Mouse (Mus musculus) embryonic facial prominence, embryonic 15.5 days (tissue): ENCODE measurements around the gene Fxr2. TPM values are rescaled to one million over a fixed set of nuclear protein-coding genes. Genes with fewer than 3 reads are reported as not detected.
"Not testable (repeated sequence)": the region's sequence is repeated elsewhere in the genome, so short reads cannot be mapped to it uniquely, and the experiment has no call there.

Experiments used
- ATAC-seq: fragments of 200-750 bp; cut with Nextera tagmentation; 2 replicates; pipeline ENCODE4 v1.8.0; 2017; ENCODE audit warnings: low read depth, moderate TSS enrichment; ENCODE audit not compliant: insufficient number of reproducible peaks, low FRiP score, low TSS enrichment
- H3K27ac ChIP-seq: fragments of 300-500 bp; sonication (generic); replicated peaks from 2 replicates; pipeline ENCODE4 v1.5.1; 2015; ENCODE audit warnings: mild to moderate bottlenecking, inconsistent platforms
- H3K27me3 ChIP-seq: fragments of 300-500 bp; sonication (generic); 2 replicates; pipeline ENCODE4 v1.6.1; 2015; ENCODE audit warnings: inconsistent platforms
- H3K36me3 ChIP-seq: fragments of 300-500 bp; sonication (generic); 2 replicates; pipeline ENCODE4 v1.6.1; 2015; ENCODE audit warnings: mild to moderate bottlenecking, inconsistent platforms
- H3K4me1 ChIP-seq: fragments of 300-500 bp; sonication (generic); 2 replicates; pipeline ENCODE4 v1.6.1; 2015; ENCODE audit warnings: inconsistent platforms
- H3K4me2 ChIP-seq: fragments of 300-500 bp; sonication (generic); replicated peaks from 2 replicates; pipeline ENCODE4 v1.6.1; 2015; ENCODE audit warnings: mild to moderate bottlenecking, inconsistent platforms
- H3K4me3 ChIP-seq: fragments of 300-500 bp; sonication (generic); replicated peaks from 2 replicates; pipeline ENCODE4 v1.5.1; 2015; ENCODE audit warnings: mild to moderate bottlenecking, inconsistent platforms
- H3K9ac ChIP-seq: fragments of 300-500 bp; sonication (generic); 2 replicates; pipeline ENCODE4 v1.6.1; 2015; ENCODE audit warnings: inconsistent platforms
- H3K9me3 ChIP-seq: fragments of 300-500 bp; sonication (generic); replicated peaks from 2 replicates; pipeline ENCODE4 v1.6.1; 2016; ENCODE audit warnings: inconsistent platforms
- WGBS: fragments of 180-500 bp; shearing (Covaris S2); methylation state at CpG from one replicate; pipeline ENCODE4 v1.1.7; 2015; 5-methylcytosine and 5-hydroxymethylcytosine counted together
- polyA plus RNA-seq: library from polyadenylated mRNA; unstranded; fragments of >200 nt; fragmentation: Nextera tagmentation; extraction: Ambion mirVana; gene quantifications from 2 replicates; pipeline ENCODE4 v1.2.1, GENCODE M21; 2015

Fxr2 gene
- polyA plus RNA-seq, 1 experiment from 2014 or later, result 33.4 TPM

DNA sequence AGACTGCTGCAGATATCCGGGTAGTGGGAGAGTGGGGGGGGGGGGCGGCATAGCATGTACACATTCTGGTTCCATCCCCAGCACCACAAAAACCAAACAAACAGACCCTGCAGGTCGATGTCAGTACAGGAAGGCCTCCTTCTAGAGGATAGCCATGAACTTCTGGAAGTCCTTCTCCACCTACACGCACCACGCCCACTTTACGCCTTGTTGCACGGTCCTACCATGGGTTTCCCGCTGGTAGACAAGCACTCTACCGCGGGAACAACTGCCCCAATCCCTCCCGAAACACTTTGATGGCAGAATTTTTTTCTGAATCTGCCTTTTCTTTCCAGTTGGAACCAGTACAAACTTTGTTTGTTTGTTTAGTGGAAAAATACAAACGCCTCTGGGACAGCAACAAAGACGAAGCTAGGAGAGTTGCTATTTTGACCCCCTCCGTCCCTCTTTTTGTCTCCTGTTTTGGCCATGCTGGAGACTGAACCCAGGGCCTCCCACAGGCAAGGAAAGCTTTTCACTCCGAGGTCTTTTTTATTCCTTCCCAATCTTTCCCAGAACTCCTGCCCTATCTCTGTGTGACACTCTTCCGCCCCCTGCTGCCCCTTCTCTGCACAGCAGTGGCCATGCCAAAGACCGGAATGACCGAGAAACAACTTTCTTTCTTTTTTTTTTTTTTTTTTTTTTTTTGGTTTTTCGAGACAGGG, 19.1 kb upstream of the Fxr2 start:
- H3K27ac ChIP-seq, result no peak overlapping the region
- peak overlapping the region; percentile 8; the same call in 1 of the 2 replicates for H3K4me3 ChIP-seq
- no peaks in the 10 kb centered on the region for H3K9me3 ChIP-seq
- peaks cover 7% of the 10 kb centered on the region for H3K4me1 ChIP-seq
- H3K27me3 ChIP-seq, result no peaks in the 10 kb centered on the region; the same call in 1 of the 2 replicates
- H3K9ac ChIP-seq, result no peak overlapping the region
- H3K36me3 ChIP-seq, result no peaks in the 10 kb centered on the region
- ATAC-seq, result no peak
- peak overlapping the region; percentile 27 for H3K4me2 ChIP-seq
- WGBS, result 13% methylated on average over 19 of the region's 19 CpGs

DNA sequence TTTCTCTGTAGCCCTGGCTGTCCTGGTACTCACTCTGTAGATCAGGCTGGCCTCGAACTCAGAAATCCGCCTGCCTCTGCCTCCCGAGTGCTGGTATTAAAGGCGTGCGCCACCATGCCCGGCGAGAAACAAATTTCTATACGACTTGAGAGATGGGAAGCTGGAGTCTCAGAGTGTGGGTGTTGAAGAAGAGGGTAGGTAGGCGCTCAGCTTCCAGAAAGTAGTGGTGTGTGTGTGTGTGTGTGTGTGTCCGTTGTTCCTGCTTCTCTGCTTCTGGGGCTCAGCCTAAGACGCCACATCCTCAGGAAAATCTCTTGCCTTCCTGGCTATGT, 18.6 kb upstream of the Fxr2 start:
- H3K36me3 ChIP-seq, H3K9me3 ChIP-seq, H3K27ac ChIP-seq, H3K9ac ChIP-seq, H3K4me1 ChIP-seq, H3K4me3 ChIP-seq, H3K27me3 ChIP-seq, ATAC-seq: not testable (repeated sequence)
- WGBS, result 49% methylated on average over 11 of the region's 11 CpGs
- peak overlapping the region; percentile 27; the same call in 1 of the 2 replicates for H3K4me2 ChIP-seq

DNA sequence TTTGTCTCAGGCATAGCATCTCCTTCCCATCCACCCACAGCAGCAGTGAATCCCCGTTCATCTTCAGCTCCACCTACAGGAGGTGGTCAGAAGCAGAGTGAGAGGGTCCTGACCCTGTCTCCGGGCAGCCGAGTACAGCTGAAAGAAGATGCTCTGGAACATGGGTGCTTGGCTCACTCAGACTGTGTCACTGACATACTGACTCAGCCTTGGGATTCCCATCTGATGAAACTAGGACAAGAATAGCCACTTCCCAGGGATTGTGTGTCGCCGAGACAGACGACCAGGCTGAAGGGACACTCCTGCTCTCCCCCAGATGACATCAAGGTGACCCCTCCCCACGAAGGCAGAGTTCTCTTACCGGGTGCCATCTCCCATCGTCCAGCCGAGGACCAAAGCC, 16.0 kb upstream of the Fxr2 start:
- no peaks in the 10 kb centered on the region for H3K9me3 ChIP-seq
- no peak overlapping the region for H3K4me2 ChIP-seq
- no peaks in the 10 kb centered on the region; the same call in 1 of the 2 replicates for H3K27me3 ChIP-seq
- no peaks in the 10 kb centered on the region for H3K36me3 ChIP-seq
- H3K4me1 ChIP-seq, result peaks cover 7% of the 10 kb centered on the region
- no peak overlapping the region for H3K27ac ChIP-seq
- WGBS, result 36% methylated on average over 10 of the region's 10 CpGs
- ATAC-seq, result no peak
- no peak overlapping the region for H3K9ac ChIP-seq
- H3K4me3 ChIP-seq, result no peak overlapping the region

- Histone ChIP-seq H3K4me1 (peaks cover 13% of the 10 kb centered on the region), H3K9me3 (no peaks in the 10 kb centered on the region), H3K4me2 (no peak within 1 kb of the TSS), H3K27me3 (no peaks in the 10 kb centered on the region; the same call in 1 of the 2 replicates), H3K27ac (no peak within 1 kb of the TSS), H3K9ac (no peak within 1 kb of the TSS), H3K4me3 (no peak within 1 kb of the TSS), H3K36me3 (no peaks in the 10 kb centered on the region)
- WGBS, result 67% methylated on average over 5 of the region's 5 CpGs
- ATAC-seq, result no peak
Observed at GRCm38 (mm10) chr11:69617805-69618204, 15.0 kb upstream of the Fxr2 start, which contains the start of gene Shbg. Gene Shbg (minus strand): TSS chr11:69617905.

- Histone ChIP-seq H3K9me3 (no peaks in the 10 kb centered on the region), H3K4me3 (no peak overlapping the region), H3K27me3 (no peaks in the 10 kb centered on the region; the same call in 1 of the 2 replicates), H3K4me1 (peaks cover 8% of the 10 kb centered on the region), H3K9ac (no peak overlapping the region), H3K36me3 (no peaks in the 10 kb centered on the region), H3K27ac (no peak overlapping the region), H3K4me2 (no peak overlapping the region)
- WGBS, result 77% methylated on average over 7 of the region's 7 CpGs
- ATAC-seq, result no peak
Observed at GRCm38 (mm10) chr11:69620394-69621081, 12.3 kb upstream of the Fxr2 start.

- Histone ChIP-seq H3K4me3 (peak within 1 kb of the TSS; percentile 60), H3K4me2 (peak within 1 kb of the TSS; percentile 79), H3K9ac (peak within 1 kb of the TSS; percentile 63), H3K9me3 (no peaks in the 10 kb centered on the region), H3K27ac (peak within 1 kb of the TSS; percentile 83), H3K27me3 (no peaks in the 10 kb centered on the region; the same call in 1 of the 2 replicates), H3K4me1 (peaks cover 8% of the 10 kb centered on the region), H3K36me3 (no peaks in the 10 kb centered on the region)
- peak; percentile 83; the same call in 1 of the 2 replicates for ATAC-seq
- WGBS, result 1% methylated on average over 20 of the region's 20 CpGs
Observed at GRCm38 (mm10) chr11:69621571-69622268, 11.1 kb upstream of the Fxr2 start, which contains the start of gene Sat2. Gene Sat2 (plus strand): TSS chr11:69622024.

- Histone ChIP-seq H3K9me3 (no peaks in the 10 kb centered on the region), H3K27ac (peak overlapping the region; percentile 83), H3K9ac (peak overlapping the region; percentile 63), H3K36me3 (no peaks in the 10 kb centered on the region), H3K4me3 (peak overlapping the region; percentile 60), H3K4me2 (peak overlapping the region; percentile 79), H3K27me3 (no peaks in the 10 kb centered on the region; the same call in 1 of the 2 replicates), H3K4me1 (peaks cover 8% of the 10 kb centered on the region)
- ATAC-seq, result no peak
- 28% methylated on average over 6 of the region's 6 CpGs for WGBS
Observed at GRCm38 (mm10) chr11:69622406-69622805, 10.4 kb upstream of the Fxr2 start.

GRCm38 (mm10) chr11:69623006-69623405, 9.8 kb upstream of the Fxr2 start:
- H3K4me2 ChIP-seq, result peak overlapping the region; percentile 79
- no peaks in the 10 kb centered on the region for H3K27me3 ChIP-seq
- no peak overlapping the region for H3K27ac ChIP-seq
- no peak for ATAC-seq
- no peaks in the 10 kb centered on the region for H3K9me3 ChIP-seq
- H3K9ac ChIP-seq, result no peak overlapping the region
- no peaks in the 10 kb centered on the region for H3K36me3 ChIP-seq
- H3K4me1 ChIP-seq, result peaks cover 8% of the 10 kb centered on the region
- WGBS, result 77% methylated on average over 4 of the region's 4 CpGs
- peak overlapping the region; percentile 60 for H3K4me3 ChIP-seq

DNA sequence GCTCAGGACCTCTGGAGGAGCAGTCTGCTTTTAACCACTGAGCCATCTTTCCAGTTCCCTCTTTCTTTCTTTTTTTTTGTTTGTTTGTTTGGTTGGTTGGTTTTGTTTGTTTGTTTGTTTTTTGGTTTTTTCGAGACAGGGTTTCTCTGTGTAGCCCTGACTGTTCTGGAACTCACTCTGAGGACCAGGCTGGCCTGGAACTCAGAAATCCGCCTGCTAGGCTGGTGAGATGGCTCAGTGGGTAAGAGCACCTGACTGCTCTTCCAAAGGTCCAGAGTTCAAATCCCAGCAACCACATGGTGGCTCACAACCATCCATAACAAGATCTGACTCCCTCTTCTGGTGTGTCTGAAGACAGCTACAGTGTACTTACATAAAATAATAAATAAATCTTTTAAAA, 8.5 kb upstream of the Fxr2 start:
- not testable (repeated sequence) for H3K9ac ChIP-seq, ATAC-seq, H3K36me3 ChIP-seq

GRCm38 (mm10) chr11:69628286-69628685, 4.5 kb upstream of the Fxr2 start:
- Histone ChIP-seq H3K36me3 (no peaks in the 10 kb centered on the region), H3K9me3 (no peaks in the 10 kb centered on the region), H3K4me2 (no peak overlapping the region), H3K4me3 (no peak overlapping the region), H3K27ac (no peak overlapping the region), H3K27me3 (no peaks in the 10 kb centered on the region), H3K4me1 (no peaks in the 10 kb centered on the region), H3K9ac (no peak overlapping the region)
- no peak for ATAC-seq
- WGBS, result 32% methylated on average over 6 of the region's 6 CpGs

More for the DNA sequence above, 8.5 kb upstream of the Fxr2 start:
- H3K27me3 ChIP-seq, H3K27ac ChIP-seq, H3K9me3 ChIP-seq, H3K4me3 ChIP-seq, H3K4me2 ChIP-seq, H3K4me1 ChIP-seq: not testable (repeated sequence)
- WGBS, result 90% methylated on average over 2 of the region's 2 CpGs

GRCm38 (mm10) chr11:69629802-69630201, 3.0 kb upstream of the Fxr2 start:
- Histone ChIP-seq H3K27ac (no peak overlapping the region), H3K9me3 (no peaks in the 10 kb centered on the region), H3K9ac (no peak overlapping the region), H3K4me3 (no peak overlapping the region), H3K27me3 (no peaks in the 10 kb centered on the region), H3K4me1 (peaks cover 10% of the 10 kb centered on the region), H3K36me3 (no peaks in the 10 kb centered on the region), H3K4me2 (no peak overlapping the region)
- no peak for ATAC-seq
- WGBS, result 54% methylated on average over 1 of the region's 1 CpGs
